Mouse (Mus musculus) hindbrain, embryonic 13.5 days (tissue): Measurements from ENCODE around the gene Emilin2. TPM values are rescaled to one million over a fixed set of nuclear protein-coding genes. Genes with fewer than 3 reads are reported as not detected.
"Not testable (repeated sequence)": the region's sequence is repeated elsewhere in the genome, so short reads cannot be mapped to it uniquely, and the experiment has no call there.

Experiments used
- ATAC-seq: fragments of 200-750 bp; cut with Nextera tagmentation; 2 replicates; pipeline ENCODE4 v1.8.0; 2017; ENCODE audit warnings: moderate TSS enrichment; ENCODE audit not compliant: low FRiP score
- H3K27ac ChIP-seq: fragments of 300-500 bp; sonication (generic); 2 replicates; pipeline ENCODE4 v1.5.1; 2015; ENCODE audit warnings: inconsistent platforms, mild to moderate bottlenecking, moderate library complexity
- H3K27me3 ChIP-seq: fragments of 300-500 bp; sonication (generic); 2 replicates; pipeline ENCODE4 v1.6.1; 2015; ENCODE audit warnings: mild to moderate bottlenecking, inconsistent platforms
- H3K36me3 ChIP-seq: fragments of 300-500 bp; sonication (generic); 2 replicates; pipeline ENCODE4 v1.6.1; 2015; ENCODE audit warnings: mild to moderate bottlenecking, inconsistent platforms
- H3K4me1 ChIP-seq: fragments of 300-500 bp; sonication (generic); replicated peaks from 2 replicates; pipeline ENCODE4 v1.6.1; 2015; ENCODE audit warnings: inconsistent platforms
- H3K4me2 ChIP-seq: fragments of 300-500 bp; sonication (generic); 2 replicates; pipeline ENCODE4 v1.6.1; 2015; ENCODE audit warnings: inconsistent platforms, mild to moderate bottlenecking, moderate library complexity
- H3K4me3 ChIP-seq: fragments of 300-500 bp; sonication (generic); 2 replicates; pipeline ENCODE4 v1.5.1; 2015; ENCODE audit warnings: mild to moderate bottlenecking, inconsistent platforms
- H3K9ac ChIP-seq: fragments of 300-500 bp; sonication (generic); 2 replicates; pipeline ENCODE4 v1.6.1; 2015; ENCODE audit warnings: mild to moderate bottlenecking, inconsistent platforms
- H3K9me3 ChIP-seq: fragments of 300-500 bp; sonication (generic); 2 replicates; pipeline ENCODE4 v1.6.1; 2016; ENCODE audit warnings: inconsistent platforms
- WGBS: fragments of 180-500 bp; shearing (Covaris S2); methylation state at CpG from one replicate; pipeline ENCODE4 v1.1.7; 2015; 5-methylcytosine and 5-hydroxymethylcytosine counted together
- polyA plus RNA-seq: library from polyadenylated mRNA; unstranded; fragments of >200 nt; fragmentation: Nextera tagmentation; extraction: Ambion mirVana; gene quantifications from 2 replicates; pipeline ENCODE4 v1.2.1, GENCODE M21; 2015

Emilin2 gene
- 2.2 and 2.9 TPM in 2 replicates for polyA plus RNA-seq

- Histone ChIP-seq H3K4me1 (peaks cover 24% of the 10 kb centered on the region), H3K27ac (no peak within 1 kb of the TSS), H3K4me2 (peak within 1 kb of the TSS; percentile 99), H3K9ac (peak within 1 kb of the TSS; percentile 77), H3K9me3 (no peaks in the 10 kb centered on the region), H3K36me3 (no peaks in the 10 kb centered on the region), H3K4me3 (peak within 1 kb of the TSS; percentile 66), H3K27me3 (peaks cover 39% of the 10 kb centered on the region)
- 8% methylated on average over 20 of the region's 20 CpGs for WGBS
- ATAC-seq, result no peak; the same call in 1 of the 2 replicates
Measured at GRCm38 (mm10) chr17:71311340-71312171, at the start of gene Emilin2. TSS of gene Emilin2 (minus strand) at chr17:71311978.

GRCm38 (mm10) chr17:71355526-71355925, 43.7 kb upstream of the Emilin2 start:
- no peak overlapping the region for H3K4me2 ChIP-seq
- H3K36me3 ChIP-seq, result peaks cover 59% of the 10 kb centered on the region
- no peaks in the 10 kb centered on the region for H3K4me1 ChIP-seq
- WGBS, result 89% methylated on average over 3 of the region's 3 CpGs
- no peaks in the 10 kb centered on the region for H3K27me3 ChIP-seq
- H3K9me3 ChIP-seq, result no peaks in the 10 kb centered on the region
- no peak overlapping the region for H3K4me3 ChIP-seq
- ATAC-seq, result no peak
- no peak overlapping the region for H3K27ac ChIP-seq
- no peak overlapping the region for H3K9ac ChIP-seq

GRCm38 (mm10) chr17:71354205-71354604, 42.4 kb upstream of the Emilin2 start:
- 92% methylated on average over 11 of the region's 11 CpGs for WGBS
- Histone ChIP-seq H3K4me2 (no peak overlapping the region), H3K27me3 (no peaks in the 10 kb centered on the region), H3K9me3 (no peaks in the 10 kb centered on the region), H3K27ac (no peak overlapping the region), H3K4me1 (no peaks in the 10 kb centered on the region), H3K4me3 (no peak overlapping the region), H3K36me3 (peaks cover 55% of the 10 kb centered on the region), H3K9ac (no peak overlapping the region)
- ATAC-seq, result no peak

- Histone ChIP-seq H3K27ac (no peak overlapping the region), H3K4me2 (no peak overlapping the region), H3K9ac (no peak overlapping the region), H3K27me3 (no peaks in the 10 kb centered on the region), H3K9me3 (no peaks in the 10 kb centered on the region), H3K36me3 (peaks cover 70% of the 10 kb centered on the region), H3K4me1 (no peaks in the 10 kb centered on the region), H3K4me3 (no peak overlapping the region)
- 84% methylated on average over 3 of the region's 3 CpGs for WGBS
- ATAC-seq, result no peak
Measured at GRCm38 (mm10) chr17:71348188-71348587, 36.4 kb upstream of the Emilin2 start.

- Histone ChIP-seq H3K4me2 (no peak overlapping the region), H3K4me3 (no peak overlapping the region), H3K27ac (no peak overlapping the region), H3K4me1 (no peaks in the 10 kb centered on the region), H3K27me3 (no peaks in the 10 kb centered on the region), H3K36me3 (peaks cover 30% of the 10 kb centered on the region), H3K9me3 (no peaks in the 10 kb centered on the region), H3K9ac (no peak overlapping the region)
- no peak for ATAC-seq
- 88% methylated on average over 3 of the region's 3 CpGs for WGBS
Measured at GRCm38 (mm10) chr17:71342006-71342405, 30.2 kb upstream of the Emilin2 start.

- H3K4me3 ChIP-seq, result no peak overlapping the region
- no peak overlapping the region for H3K27ac ChIP-seq
- 97% methylated on average over 6 of the region's 6 CpGs for WGBS
- no peak overlapping the region for H3K9ac ChIP-seq
- ATAC-seq, result no peak
- no peaks in the 10 kb centered on the region for H3K9me3 ChIP-seq
- no peaks in the 10 kb centered on the region for H3K4me1 ChIP-seq
- no peak overlapping the region for H3K4me2 ChIP-seq
- no peaks in the 10 kb centered on the region for H3K27me3 ChIP-seq
- peaks cover 12% of the 10 kb centered on the region for H3K36me3 ChIP-seq
Measured at GRCm38 (mm10) chr17:71338627-71339026, 26.8 kb upstream of the Emilin2 start.

- peaks cover 5% of the 10 kb centered on the region for H3K36me3 ChIP-seq
- WGBS, result 95% methylated on average over 9 of the region's 9 CpGs
- H3K9ac ChIP-seq, result no peak overlapping the region
- H3K4me1 ChIP-seq, result no peaks in the 10 kb centered on the region
- no peak overlapping the region for H3K4me3 ChIP-seq
- H3K27me3 ChIP-seq, result no peaks in the 10 kb centered on the region
- no peak for ATAC-seq
- no peak overlapping the region for H3K27ac ChIP-seq
- H3K9me3 ChIP-seq, result no peaks in the 10 kb centered on the region
- H3K4me2 ChIP-seq, result no peak overlapping the region
Measured at GRCm38 (mm10) chr17:71337546-71337945, 25.8 kb upstream of the Emilin2 start.

GRCm38 (mm10) chr17:71336421-71336820, 24.6 kb upstream of the Emilin2 start:
- Histone ChIP-seq H3K9me3 (no peaks in the 10 kb centered on the region), H3K27me3 (no peaks in the 10 kb centered on the region), H3K4me1 (no peaks in the 10 kb centered on the region), H3K36me3 (no peaks in the 10 kb centered on the region; the same call in 1 of the 2 replicates), H3K4me3 (no peak overlapping the region), H3K4me2 (no peak overlapping the region), H3K9ac (no peak overlapping the region), H3K27ac (no peak overlapping the region)
- no peak for ATAC-seq
- 76% methylated on average over 8 of the region's 8 CpGs for WGBS

GRCm38 (mm10) chr17:71332298-71332697, 20.5 kb upstream of the Emilin2 start:
- 83% methylated on average over 15 of the region's 15 CpGs for WGBS
- no peak for ATAC-seq
- no peak overlapping the region for H3K4me2 ChIP-seq
- H3K27me3 ChIP-seq, result no peaks in the 10 kb centered on the region
- H3K36me3 ChIP-seq, result no peaks in the 10 kb centered on the region
- H3K27ac ChIP-seq, result no peak overlapping the region
- no peak overlapping the region for H3K9ac ChIP-seq
- H3K9me3 ChIP-seq, result no peaks in the 10 kb centered on the region
- no peaks in the 10 kb centered on the region for H3K4me1 ChIP-seq
- no peak overlapping the region for H3K4me3 ChIP-seq

GRCm38 (mm10) chr17:71320731-71321130, 9.0 kb upstream of the Emilin2 start:
- H3K27me3 ChIP-seq, H3K4me3 ChIP-seq, H3K9me3 ChIP-seq, H3K36me3 ChIP-seq, H3K9ac ChIP-seq, H3K27ac ChIP-seq, ATAC-seq, H3K4me2 ChIP-seq, H3K4me1 ChIP-seq: not testable (repeated sequence)
- WGBS, result 93% methylated on average over 8 of the region's 8 CpGs

- Histone ChIP-seq H3K9ac (no peak overlapping the region), H3K4me1 (no peaks in the 10 kb centered on the region), H3K4me2 (no peak overlapping the region), H3K4me3 (no peak overlapping the region), H3K36me3 (no peaks in the 10 kb centered on the region), H3K27ac (no peak overlapping the region), H3K27me3 (no peaks in the 10 kb centered on the region), H3K9me3 (no peaks in the 10 kb centered on the region)
- ATAC-seq, result no peak
- WGBS, result 92% methylated on average over 3 of the region's 3 CpGs
Measured at GRCm38 (mm10) chr17:71319361-71319760, 7.6 kb upstream of the Emilin2 start.

GRCm38 (mm10) chr17:71317571-71317970, 5.8 kb upstream of the Emilin2 start:
- Histone ChIP-seq H3K27ac (no peak overlapping the region), H3K27me3 (0 out of 2 replicates have a peak, but pooled peaks cover 4% of the 10 kb centered on the region), H3K9ac (no peak overlapping the region), H3K36me3 (no peaks in the 10 kb centered on the region), H3K4me1 (no peaks in the 10 kb centered on the region), H3K4me3 (no peak overlapping the region), H3K9me3 (no peaks in the 10 kb centered on the region), H3K4me2 (no peak overlapping the region)
- WGBS, result 94% methylated on average over 4 of the region's 4 CpGs
- no peak for ATAC-seq

GRCm38 (mm10) chr17:71314315-71314714, 2.5 kb upstream of the Emilin2 start:
- no peak for ATAC-seq
- no peak overlapping the region for H3K4me3 ChIP-seq
- 78% methylated on average over 4 of the region's 4 CpGs for WGBS
- peaks cover 20% of the 10 kb centered on the region for H3K4me1 ChIP-seq
- no peaks in the 10 kb centered on the region for H3K36me3 ChIP-seq
- H3K4me2 ChIP-seq, result no peak overlapping the region
- H3K9ac ChIP-seq, result no peak overlapping the region
- no peak overlapping the region for H3K27ac ChIP-seq
- H3K9me3 ChIP-seq, result no peaks in the 10 kb centered on the region
- H3K27me3 ChIP-seq, result peaks cover 34% of the 10 kb centered on the region
